Mouse (Mus musculus): ENCODE results near the gene Tnfaip3.

Tnfaip3 gene

DNA sequence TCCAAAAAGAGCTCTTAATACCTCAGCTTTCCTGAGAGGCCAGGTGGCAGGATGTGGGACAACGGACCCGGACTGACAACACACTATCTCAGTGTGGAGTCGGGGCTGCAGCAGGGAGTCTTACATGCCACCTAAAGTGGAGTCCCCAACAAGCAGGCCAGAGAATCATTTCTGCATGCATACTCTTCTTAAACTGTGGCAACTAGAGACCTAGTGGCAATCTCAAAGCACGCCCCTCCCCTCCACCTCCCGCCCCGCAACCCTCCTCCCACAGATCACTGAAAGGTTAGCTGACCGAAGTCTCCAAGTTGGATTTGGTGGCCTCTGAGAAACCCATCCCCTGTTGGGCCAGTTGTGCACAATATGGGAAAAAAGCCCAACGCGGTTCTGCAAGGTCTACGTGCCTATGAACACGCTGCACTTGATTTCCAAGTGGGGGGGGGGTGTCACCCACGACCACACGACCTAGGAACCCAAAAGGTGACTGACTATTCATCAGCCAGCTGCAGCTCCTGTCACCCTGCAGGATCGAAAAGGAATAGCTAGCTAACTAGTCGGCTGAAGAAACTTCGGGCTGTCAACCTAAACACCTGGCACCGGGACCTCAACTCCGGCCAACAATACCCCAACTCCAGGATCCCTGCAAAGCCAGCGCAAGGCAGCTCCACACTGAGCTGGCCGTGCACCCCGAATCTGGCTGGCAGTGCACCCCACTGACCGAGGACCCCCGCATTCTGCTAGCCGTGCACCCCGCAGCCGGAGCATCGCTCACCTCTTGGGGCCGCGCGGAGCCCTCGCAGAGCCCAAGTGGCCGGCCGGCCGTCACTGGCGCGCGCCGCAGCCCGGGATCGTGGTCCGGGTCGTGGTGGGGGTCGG lies 838 bp downstream of the Tnfaip3 start:
- DNase-seq = no peak

DNA sequence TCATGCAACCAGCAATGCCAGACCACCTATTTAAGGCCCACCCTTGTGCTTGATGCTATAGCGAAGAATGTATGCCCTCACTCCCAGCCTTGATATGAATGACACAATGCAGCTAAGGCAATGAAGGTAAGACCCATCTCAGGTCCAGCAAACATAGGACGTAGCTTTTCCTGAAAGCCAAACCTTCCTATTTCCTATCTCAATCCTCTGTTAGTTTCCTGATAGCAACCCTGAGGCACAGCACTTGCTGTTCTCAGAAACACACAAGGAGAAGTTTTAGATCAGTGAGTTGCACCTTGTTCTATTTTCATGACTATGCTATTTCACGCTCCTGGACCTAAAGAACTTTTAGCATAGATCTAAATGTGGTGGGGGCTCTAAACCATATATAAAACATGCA lies 2.1 kb downstream of the Tnfaip3 start:
- no peak for DNase-seq

DNA sequence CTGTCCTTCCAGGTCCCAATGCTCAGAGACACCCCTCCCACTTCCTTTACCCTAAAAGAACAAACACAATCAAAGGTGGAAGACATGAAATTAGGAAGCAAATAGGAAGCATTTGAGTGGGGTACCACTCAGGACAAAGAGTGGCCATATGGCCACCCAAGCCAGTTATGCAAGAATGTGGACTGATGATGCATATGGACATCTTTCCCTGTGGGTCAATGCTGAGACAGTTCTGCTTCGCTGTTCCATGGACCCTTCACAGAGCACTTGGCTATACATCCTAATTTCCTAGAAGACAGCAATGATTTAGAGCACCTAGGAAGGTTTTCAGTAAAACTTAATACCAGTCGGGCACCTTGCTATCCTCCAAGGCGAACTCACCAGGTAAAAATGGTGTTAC lies 2.8 kb downstream of the Tnfaip3 start:
- DNase-seq = no peak

DNA sequence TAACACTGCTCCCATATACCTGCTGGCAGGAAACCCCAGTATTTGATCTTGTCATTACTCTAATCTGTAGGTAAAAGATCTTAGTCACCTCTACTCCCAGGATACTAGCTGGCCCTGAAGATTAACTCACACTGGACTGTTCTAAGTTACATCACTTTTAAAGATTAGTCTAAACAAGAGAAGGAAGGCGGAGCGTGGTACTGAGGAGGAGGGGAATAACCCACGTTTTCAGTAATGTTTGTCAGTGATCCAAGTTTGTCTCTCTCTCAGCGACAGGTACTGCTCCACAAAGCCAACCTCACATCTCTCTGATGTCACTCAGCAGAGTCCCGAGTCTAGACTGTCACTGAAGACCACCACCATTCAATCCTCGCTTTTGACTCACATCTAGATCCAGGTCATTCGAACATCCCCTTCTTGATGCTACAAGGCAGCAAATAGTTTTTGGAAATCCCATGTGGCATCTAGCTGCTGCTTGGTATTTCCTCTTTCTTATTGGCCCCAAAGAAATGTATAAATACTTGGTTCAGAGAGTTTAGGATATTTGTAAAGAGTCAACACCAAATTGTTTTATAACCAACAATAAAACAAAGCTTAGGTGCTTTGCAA lies 3.5 kb downstream of the Tnfaip3 start:
- DNase-seq = no peak

GRCm38 (mm10) chr10:19010414-19010813 lies 5.0 kb downstream of the Tnfaip3 start:
- no peak for DNase-seq

DNA sequence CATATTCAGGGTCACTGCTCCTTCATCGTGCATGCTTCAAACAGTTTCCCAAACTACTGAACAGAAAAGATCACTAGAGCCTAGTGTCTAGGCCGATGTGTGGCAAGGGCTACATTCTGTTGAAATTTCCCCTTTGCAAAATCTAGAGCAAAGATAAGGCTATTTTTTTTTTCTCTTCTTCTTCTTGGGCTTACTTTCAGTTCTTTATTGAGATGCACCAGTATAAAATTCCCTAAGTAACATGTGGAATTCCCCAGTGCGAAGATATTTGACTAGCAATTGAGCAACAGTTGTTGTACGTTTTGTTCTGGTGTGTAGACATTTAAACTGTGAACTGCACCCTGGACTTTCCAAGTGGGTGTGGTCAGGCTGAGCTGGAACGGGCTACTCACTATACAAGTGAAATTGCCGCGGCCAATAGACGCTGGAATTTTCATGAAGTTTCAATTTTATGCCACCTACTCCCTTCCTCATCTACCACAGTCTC lies 6.2 kb downstream of the Tnfaip3 start:
- DNase-seq = no peak

- DNase-seq = no peak
These were observed 6.9 kb downstream of the Tnfaip3 start for GRCm38 (mm10) chr10:19008607-19008940.

- DNase-seq = no peak
These were observed 7.4 kb downstream of the Tnfaip3 start for GRCm38 (mm10) chr10:19007897-19008606.

- no peak for DNase-seq
These were observed 13.2 kb downstream of the Tnfaip3 start for GRCm38 (mm10) chr10:19002091-19002785.

DNA sequence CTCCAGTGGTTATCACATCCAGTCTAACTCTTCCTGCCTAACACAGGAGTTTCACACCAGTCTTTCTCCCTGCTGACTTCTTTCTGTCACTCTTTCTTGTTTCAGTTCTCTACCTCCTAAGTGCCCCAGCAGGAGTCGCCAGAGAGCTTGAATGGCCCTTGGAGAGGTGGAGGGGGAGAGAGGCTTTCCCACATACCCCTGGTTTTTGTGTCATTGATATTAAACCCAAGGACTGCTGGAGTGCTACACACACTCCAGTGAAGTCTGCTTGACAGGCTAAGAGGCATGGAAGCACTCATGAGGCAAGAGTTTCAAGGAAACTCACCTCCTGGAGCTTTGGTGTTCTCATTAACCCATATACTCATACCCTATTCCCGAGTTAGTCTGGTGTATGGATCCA lies 16.0 kb downstream of the Tnfaip3 start:
- no peak for DNase-seq

DNA sequence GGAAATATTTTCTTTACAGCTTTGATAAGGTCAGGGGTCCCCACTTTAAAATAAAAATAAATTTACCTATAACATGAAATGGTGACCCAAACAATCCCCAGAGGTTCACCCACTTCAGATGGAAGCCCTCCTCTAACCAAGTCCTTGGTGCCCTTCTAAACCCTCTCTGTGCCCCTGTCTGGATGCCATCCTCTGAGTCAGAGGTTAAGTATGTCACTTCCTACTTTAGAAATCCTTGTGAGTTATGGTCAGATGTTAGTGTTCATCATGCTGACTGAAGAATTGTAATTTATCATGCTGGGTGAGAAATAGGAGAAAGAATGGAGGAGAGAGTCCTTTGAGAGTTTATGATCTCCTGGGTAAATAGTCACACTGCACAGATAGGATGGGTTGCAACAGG lies 19.1 kb downstream of the Tnfaip3 start:
- DNase-seq = no peak

- no peak for DNase-seq
These were observed 19.8 kb downstream of the Tnfaip3 start for GRCm38 (mm10) chr10:18995465-18996261.

DNA sequence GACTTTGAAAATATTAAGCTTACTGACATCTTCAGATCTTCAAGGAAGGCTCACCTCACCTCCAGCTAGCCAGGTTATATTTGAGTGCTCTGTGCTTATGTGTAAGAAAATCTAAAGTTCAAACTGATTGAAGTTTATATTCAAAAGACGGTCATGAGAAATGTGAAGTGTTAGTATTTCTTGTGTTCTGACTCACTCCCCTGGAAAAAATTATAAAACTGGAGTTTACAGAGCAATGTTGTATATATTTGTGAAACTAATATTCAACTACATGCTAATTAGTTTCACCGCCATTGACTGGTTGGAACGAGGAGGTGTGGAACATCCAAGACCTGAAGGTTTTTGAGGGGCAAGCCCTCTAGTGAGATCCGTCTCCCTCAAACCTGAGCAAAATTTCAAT lies 22.5 kb downstream of the Tnfaip3 start:
- no peak for DNase-seq

DNA sequence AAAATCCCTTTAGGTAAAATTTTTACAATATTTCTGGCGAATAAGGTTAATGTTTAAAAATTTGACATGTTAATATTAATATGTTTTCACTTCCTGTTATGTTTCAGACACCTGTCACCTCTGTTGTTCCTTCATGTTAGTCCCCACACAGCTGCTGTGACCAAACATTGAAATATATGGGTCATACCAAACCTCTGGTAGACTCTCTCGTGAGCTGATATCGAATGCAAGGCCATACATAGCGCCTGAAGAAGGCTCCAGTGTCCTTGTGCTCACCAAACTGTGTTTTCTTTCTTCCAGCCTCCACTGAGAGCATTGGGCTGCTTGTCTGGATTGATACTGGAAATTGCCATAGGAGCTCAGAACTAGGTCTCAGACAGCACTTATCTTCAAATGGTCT lies 24.4 kb downstream of the Tnfaip3 start:
- DNase-seq = no peak

DNA sequence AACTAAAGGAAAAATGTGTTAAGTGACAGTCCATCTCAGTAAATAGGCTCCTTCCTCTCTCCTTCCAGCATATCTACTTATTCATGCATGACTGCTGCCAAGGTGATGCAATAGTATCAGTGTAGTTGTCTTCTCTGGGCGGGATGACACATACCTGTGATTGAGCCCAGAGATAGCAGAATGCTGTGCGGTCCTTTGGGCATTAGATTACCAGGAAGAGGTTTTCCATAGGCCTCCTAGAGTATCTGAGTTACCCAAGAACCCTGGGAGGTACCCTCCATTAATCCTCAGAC lies 27.6 kb downstream of the Tnfaip3 start:
- no peak for DNase-seq

- DNase-seq = no peak
These were observed 28.2 kb downstream of the Tnfaip3 start for GRCm38 (mm10) chr10:18987046-18987906.

DNA sequence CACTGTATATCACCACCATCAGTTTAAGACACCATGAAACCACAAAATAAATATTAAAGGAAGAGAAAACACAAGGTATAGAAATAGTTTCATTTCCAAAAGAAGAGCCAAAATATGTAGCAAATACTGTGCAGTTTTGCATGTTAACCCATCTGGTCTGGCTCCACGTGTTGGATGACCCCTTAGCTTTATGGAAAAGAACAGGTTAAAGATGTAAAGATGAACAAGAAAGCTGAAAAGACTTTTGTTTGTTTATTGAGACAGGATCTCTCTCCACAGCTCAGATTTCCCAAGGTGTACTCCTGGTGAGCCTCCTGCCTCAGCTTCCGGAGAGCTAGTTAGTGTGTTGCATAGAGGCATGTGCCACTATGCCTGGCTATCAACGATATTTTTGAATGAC lies 29.9 kb downstream of the Tnfaip3 start:
- no peak for DNase-seq

- no peak for DNase-seq
These were observed 31.9 kb downstream of the Tnfaip3 start for GRCm38 (mm10) chr10:18983514-18983913.

GRCm38 (mm10) chr10:18974486-18974885 lies 41.0 kb downstream of the Tnfaip3 start:
- no peak for DNase-seq

DNA sequence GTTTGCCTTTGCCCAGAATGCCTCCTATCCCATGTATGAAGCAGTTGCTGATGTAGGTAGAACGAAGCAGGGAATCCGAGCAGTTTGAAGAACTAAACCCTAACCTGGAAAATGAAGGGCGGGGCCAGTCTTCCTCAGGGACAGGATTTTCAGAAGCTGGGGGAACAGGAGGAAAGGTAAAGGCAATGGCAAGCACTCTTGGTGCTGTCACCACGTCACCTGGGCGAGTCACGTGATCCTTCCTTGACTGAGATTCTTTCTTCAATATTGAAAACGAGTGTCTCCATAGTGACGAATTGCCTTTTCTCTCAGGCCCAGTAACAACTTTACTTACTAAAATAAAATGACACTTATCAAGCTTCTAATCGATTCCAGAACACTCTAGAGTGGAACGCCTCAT lies 48.6 kb downstream of the Tnfaip3 start:
- DNase-seq = no peak

DNA sequence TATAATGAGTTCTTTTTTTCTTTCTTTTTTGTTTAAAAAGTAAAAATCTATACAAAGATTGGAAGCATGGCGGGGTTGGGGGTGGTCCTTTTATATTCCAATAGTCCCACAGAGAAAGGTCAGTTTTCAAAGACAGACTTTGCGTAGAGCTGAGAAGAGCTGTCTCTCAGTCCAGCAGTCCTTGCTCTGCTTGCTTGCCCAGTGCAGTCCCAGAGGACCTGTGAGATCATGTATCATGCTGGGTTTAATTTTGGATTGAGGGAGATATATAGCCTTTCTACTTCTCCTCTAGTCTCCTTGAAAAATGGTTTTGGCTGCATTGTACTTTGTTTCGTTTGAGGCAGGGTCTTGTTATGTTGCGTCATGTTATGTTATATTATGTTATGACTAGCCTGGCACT lies 49.9 kb downstream of the Tnfaip3 start:
- no peak for DNase-seq

DNA sequence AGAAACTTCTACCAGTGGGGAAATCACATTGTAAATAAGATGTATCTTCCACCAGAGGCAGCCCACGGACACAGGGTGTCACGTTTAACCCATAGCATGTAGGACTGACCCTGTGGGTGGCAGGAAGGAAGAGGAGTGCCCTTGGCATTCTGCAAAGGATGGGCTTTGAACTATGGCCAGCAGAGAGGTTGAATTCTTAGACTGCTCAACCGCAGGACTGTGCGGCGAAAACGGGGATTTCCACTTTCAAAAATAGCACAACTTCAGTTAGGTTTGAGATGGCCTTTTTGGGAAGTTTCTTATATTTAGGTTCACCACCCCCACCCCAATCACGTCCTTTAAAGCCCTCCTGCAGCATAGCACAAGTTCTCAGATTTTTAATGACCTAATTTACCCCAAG lies 50.6 kb downstream of the Tnfaip3 start:
- no peak for DNase-seq
